In genomic region chr8:90708524-90708923, GRCm38 (mm10) we compare ENCODE assay signal across 8 mouse cellular contexts.
DNase-seq lines count a peak whose midpoint lies in the region; ATAC-seq lines count a peak whose summit lies in the region.

No protein-coding gene starts in this region.

- no peak overlapping the region for H3K4me2 ChIP-seq in intestine, embryonic 14.5 days (ENCODE audit: low read length)
- H3K4me2 ChIP-seq in intestine, embryonic 16.5 days (ENCODE audit: low read depth, low read length), result no peak overlapping the region
- H3K4me2 ChIP-seq in forebrain, embryonic 12.5 days, result peak overlapping the region; percentile 2; the same call in 1 of the 2 replicates
- no peak overlapping the region; the same call in 1 of the 2 replicates for H3K4me2 ChIP-seq in neural tube, embryonic 13.5 days

- ATAC-seq in intestine, embryonic 14.5 days (replicated peaks; ENCODE audit: low FRiP score, low TSS enrichment, low read depth), result no peak
- no peak for ATAC-seq in intestine, embryonic 16.5 days
- peak; percentile 57 for ATAC-seq in forebrain, embryonic 12.5 days (ENCODE audit: low FRiP score)
- ATAC-seq in neural tube, embryonic 13.5 days (ENCODE audit: low read depth), result peak; percentile 32; the same call in 1 of the 2 replicates

- H3K9ac ChIP-seq in intestine, embryonic 14.5 days (ENCODE audit: low read length), result no peak overlapping the region
- H3K9ac ChIP-seq in intestine, embryonic 16.5 days (ENCODE audit: low read depth, low read length), result no peak overlapping the region
- no peak overlapping the region for H3K9ac ChIP-seq in forebrain, embryonic 12.5 days
- H3K9ac ChIP-seq in neural tube, embryonic 13.5 days, result no peak overlapping the region

- DNase-seq in intestine, embryonic 14.5 days (ENCODE audit: low spot score), result peak; percentile 82
- peak; percentile 61 for DNase-seq in brain, embryonic 18.5 days (ENCODE audit: low read depth, low spot score)
- peak; percentile 4 to 37 for DNase-seq in kidney, adult 8-10 months
- DNase-seq in limb, embryonic 10.5 days (ENCODE audit: low spot score), result peak; percentile 74
- peak; percentile 8 to 26 for DNase-seq in urinary bladder, postnatal 36 days (ENCODE audit: low spot score in 2 of 2)

- no peak overlapping the region for H3K4me3 ChIP-seq in intestine, embryonic 14.5 days (ENCODE audit: low read depth, low read length)
- H3K4me3 ChIP-seq in intestine, embryonic 16.5 days (ENCODE audit: low read length), result no peak overlapping the region
- no peak overlapping the region for H3K4me3 ChIP-seq in forebrain, embryonic 12.5 days (replicated peaks)
- H3K4me3 ChIP-seq in limb, embryonic 10.5 days, result no peak overlapping the region
- H3K4me3 ChIP-seq in neural tube, embryonic 13.5 days, result no peak overlapping the region

- H3K27me3 ChIP-seq in intestine, embryonic 14.5 days (replicated peaks; ENCODE audit: control insufficient read depth, insufficient read depth, low read length), result no peaks in the 10 kb centered on the region
- H3K27me3 ChIP-seq in intestine, embryonic 16.5 days (replicated peaks; ENCODE audit: control insufficient read depth, insufficient read depth, low read length), result no peaks in the 10 kb centered on the region
- H3K27me3 ChIP-seq in forebrain, embryonic 12.5 days, result peaks cover 6% of the 10 kb centered on the region; the same call in 1 of the 2 replicates
- H3K27me3 ChIP-seq in limb, embryonic 10.5 days (ENCODE audit: low read depth, poor library complexity, severe bottlenecking), result 0 out of 2 replicates have a peak, but pooled peaks cover 4% of the 10 kb centered on the region
- no peaks in the 10 kb centered on the region for H3K27me3 ChIP-seq in neural tube, embryonic 13.5 days

- H3K36me3 ChIP-seq in intestine, embryonic 14.5 days (ENCODE audit: control insufficient read depth, insufficient read depth, low read length), result no peaks in the 10 kb centered on the region
- no peaks in the 10 kb centered on the region for H3K36me3 ChIP-seq in intestine, embryonic 16.5 days (ENCODE audit: control insufficient read depth, insufficient read depth, low read length)
- H3K36me3 ChIP-seq in forebrain, embryonic 12.5 days (replicated peaks), result no peaks in the 10 kb centered on the region
- no peaks in the 10 kb centered on the region for H3K36me3 ChIP-seq in limb, embryonic 10.5 days
- no peaks in the 10 kb centered on the region for H3K36me3 ChIP-seq in neural tube, embryonic 13.5 days

- H3K27ac ChIP-seq in intestine, embryonic 14.5 days (ENCODE audit: low read depth), result no peak overlapping the region
- no peak overlapping the region for H3K27ac ChIP-seq in intestine, embryonic 16.5 days (ENCODE audit: low read length)
- H3K27ac ChIP-seq in forebrain, embryonic 12.5 days, result no peak overlapping the region
- H3K27ac ChIP-seq in limb, embryonic 10.5 days, result no peak overlapping the region
- H3K27ac ChIP-seq in neural tube, embryonic 13.5 days (replicated peaks), result peak overlapping the region; percentile 61

- H3K4me1 ChIP-seq in intestine, embryonic 14.5 days (replicated peaks; ENCODE audit: control insufficient read depth, insufficient read depth, low read length), result peaks cover 5% of the 10 kb centered on the region
- no peaks in the 10 kb centered on the region for H3K4me1 ChIP-seq in intestine, embryonic 16.5 days (ENCODE audit: control insufficient read depth, insufficient read depth, low read length)
- H3K4me1 ChIP-seq in forebrain, embryonic 12.5 days, result peaks cover 5% of the 10 kb centered on the region; the same call in 1 of the 2 replicates
- H3K4me1 ChIP-seq in limb, embryonic 10.5 days, result no peaks in the 10 kb centered on the region
- peaks cover 18% of the 10 kb centered on the region for H3K4me1 ChIP-seq in neural tube, embryonic 13.5 days (replicated peaks)

- H3K9me3 ChIP-seq in intestine, embryonic 14.5 days (ENCODE audit: control insufficient read depth, low read length), result no peaks in the 10 kb centered on the region
- no peaks in the 10 kb centered on the region for H3K9me3 ChIP-seq in intestine, embryonic 16.5 days (ENCODE audit: control insufficient read depth, low read length)
- no peaks in the 10 kb centered on the region for H3K9me3 ChIP-seq in forebrain, embryonic 12.5 days
- H3K9me3 ChIP-seq in limb, embryonic 10.5 days (replicated peaks), result no peaks in the 10 kb centered on the region
- no peaks in the 10 kb centered on the region for H3K9me3 ChIP-seq in neural tube, embryonic 13.5 days

- 11% methylated on average over 5 of the region's 5 CpGs for WGBS in intestine, embryonic 14.5 days
- WGBS in intestine, embryonic 16.5 days, result 9% methylated on average over 5 of the region's 5 CpGs
- WGBS in forebrain, embryonic 12.5 days, result 15% methylated on average over 5 of the region's 5 CpGs
- 24% methylated on average over 5 of the region's 5 CpGs for WGBS in limb, embryonic 10.5 days
- 15% methylated on average over 5 of the region's 5 CpGs for WGBS in neural tube, embryonic 13.5 days

Comparison
In these comparisons a context has a peak if more than half of its experiments do, and no peak if none do; other contexts are left out.
1. ATAC-seq: peak in forebrain, embryonic 12.5 days (single experiment) and neural tube, embryonic 13.5 days (single experiment); none in intestine, embryonic 14.5 days (single experiment) and intestine, embryonic 16.5 days (single experiment).
2. DNase-seq: peak in every context shown above with its lines; median percentile 82 in intestine, embryonic 14.5 days; 74 in limb, embryonic 10.5 days; 61 in brain, embryonic 18.5 days; 20 in kidney, adult 8-10 months; 17 in urinary bladder, postnatal 36 days.